Mouse (Mus musculus) spleen, postnatal 14 days (tissue): ENCODE measurements around the gene Galnt2.

Source experiments
- DNase-seq, 2 experiments: peaks; one replicate each; pipeline ENCODE4 v3.0.0; 2021 to 2022; ENCODE audit warnings: low spot score in 2 of 2

The Galnt2 gene

DNA sequence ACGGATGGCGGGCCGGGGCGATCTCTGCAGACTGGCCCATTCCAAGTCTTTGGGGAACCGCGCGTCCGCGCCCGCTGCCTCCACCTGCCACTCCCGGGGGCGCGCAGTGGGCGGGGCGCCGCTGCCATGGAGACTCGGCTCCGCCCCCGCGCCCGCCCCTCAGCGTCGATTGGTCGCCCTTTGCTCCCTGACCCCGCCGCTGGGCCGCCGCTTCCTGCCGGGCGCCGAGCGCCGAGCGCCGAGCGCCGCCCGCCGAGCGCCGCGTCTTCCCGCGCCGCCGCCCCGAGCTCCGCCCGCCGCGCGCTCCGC, at the start of gene Galnt2:
TSS of gene Galnt2 (plus strand) at position 216 of the 309 bp plus-strand sequence.
- peak; percentile 70 to 78 for DNase-seq

GRCm38 (mm10) chr8:124181751-124182150, 49.4 kb upstream of the Galnt2 start:
- DNase-seq = no peak

- DNase-seq = no peak
Observed at GRCm38 (mm10) chr8:124182224-124182623, 49.0 kb upstream of the Galnt2 start.

- DNase-seq = no peak
Observed at GRCm38 (mm10) chr8:124184078-124184477, 47.1 kb upstream of the Galnt2 start.

GRCm38 (mm10) chr8:124184507-124184906, 46.7 kb upstream of the Galnt2 start:
- no peak for DNase-seq

GRCm38 (mm10) chr8:124185081-124185480, 46.1 kb upstream of the Galnt2 start:
- no peak for DNase-seq

DNA sequence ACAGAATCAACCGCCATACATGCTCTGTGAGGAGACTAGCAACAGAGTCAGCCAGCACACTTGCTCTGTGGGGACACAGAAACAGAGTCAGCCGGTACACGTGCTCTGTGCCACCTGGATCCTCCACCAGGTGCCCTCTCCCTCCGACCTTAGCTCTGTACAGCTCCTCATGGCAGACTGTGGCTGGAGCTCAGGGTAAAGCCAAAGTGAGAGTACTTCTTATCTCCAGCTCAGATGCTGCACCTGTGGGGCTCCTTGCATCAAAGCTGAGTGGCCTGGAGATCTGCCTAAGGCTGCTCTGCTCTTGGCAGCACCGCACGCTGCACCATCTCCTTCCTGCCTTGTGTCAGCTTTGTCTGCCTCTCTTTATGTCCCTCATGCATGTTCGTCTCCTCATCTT, 40.8 kb upstream of the Galnt2 start:
- no peak for DNase-seq

DNA sequence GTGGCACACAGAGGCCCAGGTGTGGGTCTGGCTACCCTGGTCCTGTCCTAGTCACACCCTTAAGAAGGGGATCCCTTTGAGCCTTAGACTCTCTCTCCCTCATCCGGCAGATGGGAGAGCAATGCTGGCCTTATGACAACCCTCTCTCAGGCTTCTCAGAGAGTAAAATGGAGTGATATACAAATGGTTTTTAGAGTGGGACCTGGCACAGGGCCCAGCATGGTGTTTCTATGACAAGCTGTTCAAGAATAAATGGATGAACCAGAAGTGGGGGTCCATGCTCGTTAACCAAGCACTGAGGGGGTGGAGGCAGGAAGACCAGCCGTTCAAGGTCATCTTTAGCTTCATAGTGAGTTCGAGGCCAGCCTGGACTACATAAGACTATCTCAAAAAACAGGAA, 38.9 kb upstream of the Galnt2 start:
- DNase-seq = no peak

GRCm38 (mm10) chr8:124192976-124193375, 38.2 kb upstream of the Galnt2 start:
- DNase-seq = no peak

GRCm38 (mm10) chr8:124193992-124194391, 37.2 kb upstream of the Galnt2 start:
- no peak for DNase-seq

DNA sequence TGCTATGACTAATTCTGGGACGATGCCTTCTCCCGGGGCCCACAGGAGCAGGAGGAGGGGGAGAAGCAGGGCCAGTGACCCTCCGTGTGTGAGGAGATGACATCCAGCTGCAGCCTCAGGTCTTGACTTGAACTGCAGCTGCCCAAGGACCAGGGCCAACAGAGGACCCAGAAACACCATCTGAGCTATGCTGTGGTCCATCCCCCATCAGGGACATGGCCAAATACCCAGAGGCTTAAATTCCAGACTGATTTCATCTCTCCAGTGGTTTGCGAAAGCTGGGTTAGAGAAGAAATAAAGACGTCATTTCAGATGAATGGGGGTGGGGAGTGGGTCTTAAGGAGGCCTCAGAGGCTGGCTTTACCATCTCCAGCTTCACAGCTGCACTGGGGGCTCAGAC, 35.0 kb upstream of the Galnt2 start:
- no peak for DNase-seq

GRCm38 (mm10) chr8:124196797-124197196, 34.4 kb upstream of the Galnt2 start:
- no peak for DNase-seq

GRCm38 (mm10) chr8:124198230-124198629, 33.0 kb upstream of the Galnt2 start:
- no peak for DNase-seq

GRCm38 (mm10) chr8:124200400-124200799, 30.8 kb upstream of the Galnt2 start:
- no peak for DNase-seq

DNA sequence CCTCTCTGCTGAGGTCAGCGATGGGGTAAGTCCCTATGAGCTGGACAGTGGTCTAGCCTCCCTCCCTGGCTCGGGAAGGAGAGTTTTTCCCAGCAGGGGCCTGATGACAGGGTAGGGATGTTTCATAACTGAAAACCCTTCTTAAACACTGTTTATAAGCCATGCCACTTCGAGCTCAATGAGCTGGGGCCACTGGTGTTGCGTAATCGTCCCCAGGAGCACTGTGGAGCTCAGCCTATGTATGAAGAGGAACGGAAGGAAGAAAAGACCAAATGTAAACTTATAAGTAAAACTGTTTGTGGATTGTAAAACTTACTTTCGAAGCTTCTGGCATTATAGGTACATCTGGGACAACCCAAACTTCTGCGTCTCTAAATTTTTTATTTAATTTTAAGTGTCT, 29.5 kb upstream of the Galnt2 start:
- DNase-seq = no peak

DNA sequence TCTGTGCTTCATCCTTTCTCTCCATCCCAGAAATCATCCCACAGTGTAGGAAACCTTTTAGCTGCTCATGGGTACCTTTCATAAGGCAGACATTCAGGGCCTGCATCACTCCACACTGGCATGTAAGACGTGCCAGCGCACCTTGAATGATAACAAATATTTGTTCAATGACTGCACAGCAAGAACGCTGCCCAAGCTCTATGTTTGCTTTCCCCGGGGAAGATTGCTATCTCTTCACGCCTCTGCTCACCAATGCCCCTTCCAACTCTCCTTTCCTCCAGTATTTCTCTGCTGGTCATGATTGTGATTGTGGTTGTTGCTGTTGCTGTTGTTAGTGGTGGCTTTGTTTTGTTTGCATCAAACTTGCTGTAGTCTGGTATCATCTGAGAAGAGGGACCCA, 28.3 kb upstream of the Galnt2 start:
- DNase-seq = no peak

DNA sequence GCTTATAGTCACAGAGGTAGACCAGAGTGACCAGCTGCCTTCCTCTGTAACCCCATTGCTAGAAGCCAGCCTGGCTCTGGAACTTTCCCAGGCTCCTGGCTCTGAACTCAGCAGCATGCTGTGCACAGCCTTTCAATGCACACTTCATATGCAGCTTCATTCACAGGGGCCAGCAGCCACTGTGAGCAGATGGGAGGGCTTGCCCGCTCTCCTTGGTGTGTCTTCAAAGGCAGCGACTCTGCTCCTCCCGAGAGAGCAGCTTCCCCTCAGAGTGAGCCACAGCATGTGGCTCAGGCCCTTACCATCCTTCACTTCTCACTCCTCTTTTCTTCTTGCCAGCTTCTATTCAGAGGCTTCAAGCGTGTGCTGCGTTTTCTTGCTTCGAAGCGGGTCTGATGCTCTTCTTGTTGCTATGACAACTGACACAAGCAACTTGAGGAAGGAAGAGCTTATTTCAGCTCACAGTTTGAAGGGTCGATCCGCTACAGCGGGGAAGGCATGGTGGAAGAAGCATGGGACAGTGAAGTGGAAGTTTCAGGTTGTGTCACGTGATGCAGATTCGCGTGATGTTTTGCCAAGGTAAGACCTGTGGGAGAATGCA, 27.1 kb upstream of the Galnt2 start:
- no peak for DNase-seq

DNA sequence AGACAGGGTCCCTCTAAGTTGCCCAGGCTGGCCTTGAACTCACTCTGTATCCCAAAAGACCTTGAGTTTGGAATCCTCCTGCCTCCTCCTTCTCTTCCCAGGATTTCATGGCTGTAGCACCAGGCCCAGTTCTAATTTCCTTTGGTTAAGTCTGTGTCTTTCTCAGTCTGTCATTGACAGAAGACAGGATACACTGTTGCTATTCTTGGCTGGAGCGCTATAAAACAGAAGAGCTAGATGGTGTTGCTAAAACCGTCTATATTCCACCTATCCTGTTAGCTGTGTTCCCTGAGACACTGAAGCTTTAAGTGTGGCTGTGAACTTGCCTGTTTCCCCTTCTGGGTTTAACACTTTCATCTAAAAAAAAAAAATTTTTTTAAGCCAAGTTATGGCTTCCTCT, 19.0 kb upstream of the Galnt2 start:
- DNase-seq = no peak

DNA sequence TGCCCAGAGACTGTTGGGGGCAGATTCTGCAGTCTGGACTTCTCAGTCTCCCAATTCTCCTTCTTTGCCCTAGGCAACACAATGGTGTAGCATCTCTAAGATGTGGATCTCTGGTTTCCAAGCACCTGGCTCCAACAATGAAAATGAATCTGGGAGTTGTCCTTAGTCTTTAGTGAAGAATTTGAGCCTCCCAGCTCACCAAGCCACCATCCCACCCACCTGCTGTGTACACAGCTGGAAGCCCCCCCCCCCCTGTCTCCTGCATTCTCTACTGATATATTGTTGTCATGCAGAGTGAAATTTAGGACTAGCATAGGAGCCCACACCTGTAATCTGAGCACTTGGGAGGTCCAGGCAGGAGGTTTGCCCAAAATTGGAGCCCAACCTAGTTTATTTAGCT, 14.2 kb upstream of the Galnt2 start:
- no peak for DNase-seq

- DNase-seq = no peak
Observed at GRCm38 (mm10) chr8:124229883-124230282, 1.3 kb upstream of the Galnt2 start.

DNA sequence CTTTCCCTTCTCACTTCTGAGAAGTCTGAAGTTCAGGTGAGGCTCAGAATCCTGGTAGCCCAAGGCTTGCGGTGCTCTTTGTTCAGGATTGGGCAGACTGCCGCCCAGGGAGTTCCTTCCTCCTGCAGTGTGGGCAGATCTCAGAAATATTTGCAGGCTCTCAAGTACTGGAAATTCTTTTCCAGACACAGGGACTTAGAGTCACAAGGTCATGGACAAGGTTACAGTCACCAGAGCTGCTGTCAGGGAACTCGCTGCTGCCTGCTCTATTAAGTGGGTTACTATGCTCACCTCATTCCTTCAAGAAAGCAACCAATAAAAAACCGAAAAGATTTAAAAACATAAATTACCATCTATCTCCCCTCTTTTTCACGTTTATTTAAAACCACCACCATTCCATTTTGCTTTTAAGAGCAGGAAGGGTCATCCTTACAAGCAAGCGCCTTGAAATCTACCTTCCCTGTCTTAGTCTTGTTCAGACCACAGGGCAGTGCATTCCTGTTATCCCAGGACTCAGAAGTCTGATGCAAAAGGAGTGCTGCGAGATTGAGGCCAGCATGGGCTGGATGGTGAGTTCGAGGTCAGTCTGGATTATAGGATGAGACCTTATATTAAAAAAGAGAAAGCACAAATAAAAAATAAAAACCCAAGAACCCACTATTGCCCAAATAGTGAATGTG, 555 bp upstream of the Galnt2 start:
- no peak for DNase-seq

DNA sequence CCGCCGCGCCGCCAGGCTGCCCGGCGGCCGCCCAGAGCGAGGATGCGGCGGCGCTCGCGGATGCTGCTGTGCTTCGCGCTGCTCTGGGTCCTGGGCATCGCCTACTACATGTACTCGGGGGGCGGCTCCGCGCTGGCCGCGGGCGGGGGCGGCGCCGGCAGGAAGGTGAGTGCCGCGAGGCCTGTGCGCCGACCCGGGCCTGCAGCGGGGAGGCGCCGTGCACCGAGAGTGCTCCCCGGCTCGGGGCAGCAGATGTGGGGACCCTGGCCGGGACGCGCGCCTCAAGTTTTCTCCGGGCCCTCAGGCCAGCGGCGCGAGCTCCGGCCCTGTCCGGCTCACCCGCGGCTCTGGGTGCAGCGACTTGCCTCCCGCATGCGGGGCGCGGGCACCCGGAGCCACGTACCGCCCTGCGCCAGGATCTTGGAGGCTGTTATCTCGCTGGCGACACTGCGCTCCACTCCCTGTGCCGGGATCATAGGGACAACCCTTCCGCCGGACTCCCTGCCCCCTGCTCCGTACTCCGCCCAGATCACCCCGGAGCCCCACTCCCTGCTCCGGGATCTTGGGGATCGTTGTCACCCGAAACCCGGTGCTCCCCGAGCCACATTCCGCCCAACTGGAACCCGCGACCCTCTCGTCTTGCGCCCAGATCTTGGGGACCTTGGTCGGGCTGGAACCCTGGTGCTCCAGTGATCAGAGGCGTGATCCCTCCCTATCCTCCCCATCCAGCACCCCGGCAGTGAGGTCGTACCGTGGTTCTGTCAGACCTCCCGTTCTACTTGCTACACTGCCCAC, 491 bp downstream of the Galnt2 start:
- DNase-seq = peak; percentile 22 to 55

- DNase-seq = no peak
Observed at GRCm38 (mm10) chr8:124232280-124232600, 1.0 kb downstream of the Galnt2 start.
